Mouse (Mus musculus): ENCODE measurements around the gene Prss29. TPM values are rescaled to one million over a fixed set of nuclear protein-coding genes. Genes with fewer than 3 reads are reported as not detected.

Prss29 gene
- not detected for total RNA-seq (2021)
- long read RNA-seq, experiment 1, result 0 reads
- long read RNA-seq, experiment 2, result 0 reads

GRCm38 (mm10) chr17:25318354-25318753 lies at the start of gene Prss29:
TSS of gene Prss29 (plus strand) at chr17:25318654.
- no peak for DNase-seq

- DNase-seq, result no peak
Measured at GRCm38 (mm10) chr17:25270795-25271335, 47.6 kb upstream of the Prss29 start.

GRCm38 (mm10) chr17:25272326-25272725 lies 46.1 kb upstream of the Prss29 start:
- no peak for DNase-seq

DNA sequence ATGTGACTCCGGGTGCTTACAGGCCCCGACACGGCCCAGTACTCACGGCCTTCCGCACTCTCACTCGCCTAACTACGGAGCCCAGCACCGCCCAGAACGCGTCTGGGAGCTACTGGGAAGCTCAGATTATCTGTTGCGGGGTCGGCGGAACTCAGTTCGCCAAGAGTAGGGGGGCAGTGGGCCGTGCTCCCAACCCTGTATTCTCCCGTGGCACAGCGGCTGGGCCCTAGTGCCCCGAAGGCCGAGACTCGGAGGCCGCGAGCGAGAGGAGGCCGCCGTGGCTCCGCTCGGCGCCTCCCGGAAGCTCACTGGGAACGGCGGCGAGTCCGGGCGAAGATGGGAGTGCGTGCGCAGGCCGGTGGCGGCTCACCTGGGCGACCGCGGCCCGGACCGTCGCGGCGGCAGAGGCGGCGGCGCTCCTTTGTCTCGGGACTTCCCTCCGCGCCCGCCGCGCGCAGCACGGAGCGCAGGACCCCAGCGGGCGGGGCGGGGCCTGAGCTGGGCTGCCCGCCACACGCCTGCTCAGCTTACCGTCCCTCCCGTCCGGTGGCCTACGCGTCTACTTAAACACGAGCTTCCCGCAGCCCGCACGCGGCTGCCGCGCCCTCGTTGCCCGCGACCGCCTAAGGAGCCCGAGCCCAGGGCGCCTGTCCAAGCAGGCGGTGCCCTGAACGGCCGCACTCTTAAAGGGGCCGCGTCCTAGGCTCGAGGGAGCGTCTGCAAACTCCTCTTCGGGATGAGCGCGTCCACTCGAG lies 45.3 kb upstream of the Prss29 start:
- DNase-seq, result no peak

- DNase-seq, result peak; percentile 97
Measured at GRCm38 (mm10) chr17:25273706-25274501, 44.5 kb upstream of the Prss29 start.

GRCm38 (mm10) chr17:25274571-25275346 lies 43.7 kb upstream of the Prss29 start, which contains the start of gene Ube2i:
TSS of gene Ube2i (minus strand) at chr17:25274622.
- DNase-seq, result no peak

- no peak for DNase-seq
Measured at GRCm38 (mm10) chr17:25275833-25276232, 42.6 kb upstream of the Prss29 start.

DNA sequence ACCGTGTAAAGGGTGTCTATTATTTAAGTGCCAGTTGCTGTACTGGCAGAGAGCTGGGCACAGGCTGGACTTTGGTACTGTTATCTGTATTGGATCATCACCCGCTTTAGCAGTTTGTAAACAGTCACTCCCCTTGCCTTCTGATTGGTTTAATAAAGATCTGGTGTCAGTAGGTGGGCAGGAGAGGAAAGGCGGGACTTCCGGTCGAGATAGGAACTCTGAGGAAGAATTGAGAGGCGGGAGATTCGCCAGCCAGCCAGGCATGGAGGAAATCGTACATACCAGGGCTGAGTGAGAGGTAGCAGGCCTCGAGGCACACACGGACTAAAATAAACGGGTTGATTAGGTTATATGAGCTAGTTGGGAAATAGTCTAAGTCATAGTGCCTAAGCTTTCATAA lies 36.3 kb upstream of the Prss29 start:
- DNase-seq, result no peak

DNA sequence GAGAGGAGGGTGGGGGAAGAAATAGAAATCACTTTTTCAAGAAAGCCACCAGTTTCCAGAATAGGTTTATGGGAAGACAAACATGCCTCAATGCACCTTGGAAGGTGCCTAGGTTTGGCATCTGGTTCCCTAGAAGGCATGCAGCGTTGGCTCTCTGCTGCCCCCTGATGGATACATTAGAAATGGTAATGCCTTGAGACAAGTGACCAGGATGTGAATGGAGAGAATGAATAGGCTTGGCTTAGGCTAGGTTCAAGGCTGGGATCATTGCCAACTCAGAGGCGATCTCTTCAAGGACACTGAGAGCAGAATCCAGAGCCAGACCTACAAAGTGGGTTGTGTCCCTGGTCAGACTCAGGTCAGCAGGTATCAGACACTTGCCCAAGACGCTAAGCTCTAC lies 33.4 kb upstream of the Prss29 start:
- no peak for DNase-seq

DNA sequence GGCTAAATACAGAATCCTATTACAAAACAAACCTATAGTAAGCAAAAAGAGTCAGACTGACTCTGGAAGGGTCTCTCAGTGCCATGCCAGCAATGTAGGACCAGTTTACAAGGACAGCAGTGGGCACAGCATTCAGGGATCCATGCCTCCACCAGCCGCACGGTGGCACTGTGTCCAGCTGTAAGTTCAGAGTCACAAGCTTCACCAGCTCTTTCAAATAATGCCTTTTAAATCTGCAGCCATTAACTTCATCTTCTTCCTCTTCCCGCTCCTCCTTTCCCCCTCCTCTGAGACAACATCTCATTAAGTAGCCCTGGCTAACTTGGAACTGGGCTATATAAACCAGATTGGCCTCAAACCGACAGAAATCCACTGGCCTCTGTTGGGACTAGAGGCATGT lies 29.6 kb upstream of the Prss29 start:
- no peak for DNase-seq

GRCm38 (mm10) chr17:25290411-25290810 lies 28.0 kb upstream of the Prss29 start:
- no peak for DNase-seq

- no peak for DNase-seq
Measured at GRCm38 (mm10) chr17:25293495-25293894, 25.0 kb upstream of the Prss29 start.

GRCm38 (mm10) chr17:25294111-25294510 lies 24.3 kb upstream of the Prss29 start:
- DNase-seq, result no peak

- DNase-seq, result no peak
Measured at GRCm38 (mm10) chr17:25298094-25298493, 20.4 kb upstream of the Prss29 start, which contains the start of gene Prss34. TSS of gene Prss34 (plus strand) at chr17:25298394.

DNA sequence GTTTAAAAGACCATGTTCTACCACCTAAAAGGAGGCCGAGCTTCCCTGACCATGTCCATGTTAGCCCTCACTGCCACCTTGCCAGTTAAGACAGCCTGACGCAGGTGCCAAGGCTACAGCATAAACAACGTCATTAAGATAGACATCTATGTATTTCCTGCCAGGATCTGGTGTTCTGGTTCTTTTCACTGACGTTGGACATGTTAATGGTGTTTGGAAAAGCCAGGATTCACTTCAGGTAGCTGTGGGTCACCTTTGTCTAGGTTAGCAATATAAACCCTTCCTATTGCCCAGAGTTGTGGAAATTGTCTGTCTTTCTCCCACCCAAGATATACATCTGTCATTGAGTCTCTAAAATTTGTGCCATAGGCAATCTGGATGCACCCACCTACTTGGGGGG lies 10.1 kb upstream of the Prss29 start, which contains the start of gene Prss28:
Prss28 (plus strand) TSS at position 301 of the 400 bp plus-strand sequence.
- no peak for DNase-seq

- DNase-seq, result no peak
Measured at GRCm38 (mm10) chr17:25320819-25321218, 2.4 kb downstream of the Prss29 start.

- no peak for DNase-seq
Measured at GRCm38 (mm10) chr17:25322930-25323329, 4.5 kb downstream of the Prss29 start.

DNA sequence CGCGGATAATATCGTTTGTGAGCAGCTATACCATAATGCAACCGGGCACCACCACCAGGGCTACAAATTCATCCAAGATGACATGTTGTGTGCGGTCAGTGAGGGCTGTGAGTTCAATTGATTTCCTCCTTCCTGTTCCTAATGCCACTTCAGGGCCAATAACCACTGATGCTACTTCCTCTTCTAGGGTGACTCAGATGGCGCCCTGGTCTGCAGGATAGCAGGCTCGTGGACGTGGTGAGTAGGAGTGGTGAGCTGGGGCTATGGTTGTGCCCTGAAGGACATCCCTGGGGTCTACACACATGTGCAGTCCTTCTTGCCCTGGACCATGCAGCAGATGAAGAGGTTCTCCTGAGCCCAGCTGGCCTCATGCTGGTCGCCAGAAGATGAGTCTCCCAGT lies 13.9 kb downstream of the Prss29 start:
- no peak for DNase-seq

DNA sequence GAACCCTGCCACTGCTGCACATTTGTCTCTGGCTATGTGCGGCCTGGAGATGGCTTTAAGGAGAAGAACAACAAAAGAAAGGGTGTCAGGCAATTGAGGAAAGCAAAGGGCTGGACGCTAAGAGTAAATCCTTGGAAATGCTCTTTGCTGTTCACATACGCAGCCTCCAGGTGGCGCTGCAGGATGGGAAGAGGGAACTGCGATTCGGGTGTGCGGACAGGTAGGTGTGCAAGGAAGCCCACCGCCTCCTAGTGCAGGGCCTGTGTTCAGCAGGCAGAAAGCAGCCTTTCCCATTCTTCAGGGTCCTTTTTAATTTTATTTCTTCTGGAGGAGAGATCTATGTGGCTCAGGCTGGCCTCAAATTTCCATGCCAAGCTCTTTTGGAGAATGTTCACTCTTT lies 15.5 kb downstream of the Prss29 start:
- DNase-seq, result no peak

- no peak for DNase-seq
Measured at GRCm38 (mm10) chr17:25338218-25338617, 19.8 kb downstream of the Prss29 start.

- DNase-seq, result no peak
Measured at GRCm38 (mm10) chr17:25340003-25340402, 21.5 kb downstream of the Prss29 start.

GRCm38 (mm10) chr17:25341490-25341889 lies 23.0 kb downstream of the Prss29 start:
- DNase-seq, result no peak

All from gastrocnemius, postnatal 25 days (tissue).